Mouse (Mus musculus): Measurements from ENCODE around the gene Mapkapk3. TPM values are rescaled to one million over a fixed set of nuclear protein-coding genes. Genes with fewer than 3 reads are reported as not detected.

Gene Mapkapk3
- total and polyA plus RNA-seq, 3 experiments, result 42.3 to 49.9 TPM; not detected in 1

GRCm38 (mm10) chr9:107246170-107246569 is 43.5 kb downstream of the Mapkapk3 start:
- no peaks in the 10 kb centered on the region for H3K9me3 ChIP-seq (replicated peaks; ENCODE audit: insufficient read depth, low read length)
- no peak overlapping the region for H3K9ac ChIP-seq (ENCODE audit: control insufficient read depth, low read depth, low read length, poor library complexity, severe bottlenecking)
- H3K4me3 ChIP-seq (ENCODE audit: control insufficient read depth in 1 of 2, insufficient read depth in 1 of 2, low read depth in 2 of 2, low read length in 2 of 2), result no peak overlapping the region
- peaks cover 11 to 19% of the 10 kb centered on the region in 2 experiments for H3K27me3 ChIP-seq (ENCODE audit: control insufficient read depth in 1 of 2, insufficient read depth in 2 of 2, low read length in 2 of 2)
- H3K79me2 ChIP-seq (ENCODE audit: control insufficient read depth, insufficient read depth, low read length, poor library complexity), result no peaks in the 10 kb centered on the region
- no peaks in the 10 kb centered on the region for H3K4me1 ChIP-seq (ENCODE audit: control insufficient read depth in 1 of 2, insufficient read depth in 2 of 2, low read length in 2 of 2)
- DNase-seq (ENCODE audit: low read depth, low spot score), result peak; percentile 63
- no peaks in the 10 kb centered on the region for H3K36me3 ChIP-seq (ENCODE audit: control insufficient read depth in 1 of 2, insufficient read depth in 2 of 2, low read length in 2 of 2)
- H3K27ac ChIP-seq (ENCODE audit: control insufficient read depth, low read depth, low read length), result no peak overlapping the region
- TF ChIP-seq ELF1 (IDR thresholded peaks at IDR 0.05; ENCODE audit: low read depth, low read length) (no peak), SMC3 (IDR thresholded peaks at IDR 0.05; ENCODE audit: low read depth, low read length) (peak; percentile 96), E2F4 (IDR thresholded peaks at IDR 0.05; ENCODE audit: borderline replicate concordance, low read depth, low read length) (no peak), RAD21 (IDR thresholded peaks at IDR 0.05; ENCODE audit: low read depth, low read length) (peak; percentile 90), POLR2AphosphoS5 (IDR thresholded peaks at IDR 0.05; ENCODE audit: borderline replicate concordance, low read depth, low read length) (no peak), HCFC1 (IDR thresholded peaks at IDR 0.05; ENCODE audit: low read depth, low read length) (no peak), ZMIZ1 (IDR thresholded peaks at IDR 0.05; ENCODE audit: low read depth, low read length) (no peak), POLR2AphosphoS2 (IDR thresholded peaks at IDR 0.05; ENCODE audit: low read length) (no peak), ETS1 (IDR thresholded peaks at IDR 0.05; ENCODE audit: low read depth, low read length) (no peak), ZNF384 (IDR thresholded peaks at IDR 0.05; ENCODE audit: low read depth, low read length) (0 out of 2 replicates have a peak, but pooled peaks have one; percentile 17), KAT2A (conservative IDR thresholded peaks at IDR 0.05; ENCODE audit: low read depth, low read length) (no peak), CHD2 (IDR thresholded peaks at IDR 0.05; ENCODE audit: low read length) (no peak), MAX (IDR thresholded peaks at IDR 0.05; ENCODE audit: low read length) (no peak), MAZ (IDR thresholded peaks at IDR 0.05; ENCODE audit: low read depth, low read length) (0 out of 2 replicates have a peak, but pooled peaks have one; percentile 44), GATA1 (IDR thresholded peaks at IDR 0.05; ENCODE audit: low read depth, low read length) (no peak), ZC3H11A (IDR thresholded peaks at IDR 0.05; ENCODE audit: low read depth, low read length) (peak; percentile 94), SIN3A (IDR thresholded peaks at IDR 0.05; ENCODE audit: low read length) (peak; percentile 49; the same call in 1 of the 2 replicates), TAL1 (IDR thresholded peaks at IDR 0.05; ENCODE audit: low read length) (no peak), UBTF (IDR thresholded peaks at IDR 0.05; ENCODE audit: borderline replicate concordance, insufficient read depth, low read depth, low read length) (no peak), NRF1 (IDR thresholded peaks at IDR 0.05; ENCODE audit: insufficient read depth, low read depth, low read length, poor library complexity, severe bottlenecking) (no peak), GABPA (IDR thresholded peaks at IDR 0.05; ENCODE audit: low read depth, low read length) (no peak), RCOR1 (IDR thresholded peaks at IDR 0.05; ENCODE audit: low read depth, low read length) (no peak), MEF2A (IDR thresholded peaks at IDR 0.05; ENCODE audit: extremely low read depth, insufficient replicate concordance, low read depth, low read length, poor library complexity, severe bottlenecking) (no peak), USF2 (IDR thresholded peaks at IDR 0.05; ENCODE audit: borderline replicate concordance in 1 of 2, insufficient read depth in 1 of 2, low read depth in 1 of 2, low read length in 2 of 2) (no peak), CHD1 (IDR thresholded peaks at IDR 0.05; ENCODE audit: low read depth, low read length) (no peak), BHLHE40 (IDR thresholded peaks at IDR 0.05; ENCODE audit: borderline replicate concordance, low read depth, low read length) (0 out of 2 replicates have a peak, but pooled peaks have one; percentile 22), TBP (IDR thresholded peaks at IDR 0.05; ENCODE audit: low read depth, low read length) (no peak), ZKSCAN1 (IDR thresholded peaks at IDR 0.05; ENCODE audit: low read depth, low read length) (no peak), EP300 (IDR thresholded peaks at IDR 0.05; ENCODE audit: low read depth in 1 of 2, low read length in 2 of 2) (no peak), USF1 (IDR thresholded peaks at IDR 0.05; ENCODE audit: low read depth, low read length) (no peak), MXI1 (IDR thresholded peaks at IDR 0.05; ENCODE audit: low read depth, low read length) (no peak), MAFK (IDR thresholded peaks at IDR 0.05; ENCODE audit: borderline replicate concordance, low read depth, low read length) (no peak), MYB (IDR thresholded peaks at IDR 0.05; ENCODE audit: low read depth, low read length) (no peak), MYC (IDR thresholded peaks at IDR 0.05; ENCODE audit: low read depth, low read length) (no peak), CTCF (IDR thresholded peaks at IDR 0.05 in 2 of 3, conservative IDR thresholded peaks at IDR 0.05 in 1 of 3; ENCODE audit: control insufficient read depth in 1 of 3, insufficient read depth in 1 of 3, low read depth in 2 of 3, low read length in 3 of 3, poor library complexity in 1 of 3, severe bottlenecking in 1 of 3) (peak; percentile 43 to 86 (median 62)), JUND (IDR thresholded peaks at IDR 0.05; ENCODE audit: low read depth, low read length) (no peak), NELFE (IDR thresholded peaks at IDR 0.05; ENCODE audit: low read depth, low read length) (no peak), TCF12 (IDR thresholded peaks at IDR 0.05; ENCODE audit: low read depth, low read length) (no peak)
